Mouse (Mus musculus): ENCODE data around the gene Ms4a10.

Gene Ms4a10

GRCm38 (mm10) chr19:10959085-10959977 lies 15.1 kb downstream of the Ms4a10 start:
- peak; percentile 37 to 63 for DNase-seq (ENCODE audit: low spot score in 2 of 2)

GRCm38 (mm10) chr19:10952021-10952939 lies 22.2 kb downstream of the Ms4a10 start:
- DNase-seq (ENCODE audit: low spot score in 2 of 2), result no peak

- no peak for DNase-seq (ENCODE audit: low spot score in 2 of 2)
These were observed 24.9 kb downstream of the Ms4a10 start for GRCm38 (mm10) chr19:10949558-10949957.

GRCm38 (mm10) chr19:10949112-10949511 lies 25.4 kb downstream of the Ms4a10 start, which contains the start of gene Ccdc86:
Gene Ccdc86, minus strand, starts transcription at chr19:10949266.
- DNase-seq (ENCODE audit: low spot score in 2 of 2), result peak; percentile 94 to 96

GRCm38 (mm10) chr19:10948416-10948815 lies 26.1 kb downstream of the Ms4a10 start:
- DNase-seq (ENCODE audit: low spot score in 2 of 2), result no peak

GRCm38 (mm10) chr19:10947219-10947618 lies 27.3 kb downstream of the Ms4a10 start:
- DNase-seq (ENCODE audit: low spot score in 2 of 2), result no peak

GRCm38 (mm10) chr19:10946506-10946905 lies 28.0 kb downstream of the Ms4a10 start:
- DNase-seq (ENCODE audit: low spot score in 2 of 2), result no peak

- no peak for DNase-seq (ENCODE audit: low spot score in 2 of 2)
These were observed 30.5 kb downstream of the Ms4a10 start for GRCm38 (mm10) chr19:10943955-10944354.

- no peak for DNase-seq (ENCODE audit: low spot score in 2 of 2)
These were observed 33.5 kb downstream of the Ms4a10 start for GRCm38 (mm10) chr19:10940801-10941457.

GRCm38 (mm10) chr19:10940097-10940800 lies 34.2 kb downstream of the Ms4a10 start:
- DNase-seq (ENCODE audit: low spot score in 2 of 2), result peak; percentile 33 to 41

GRCm38 (mm10) chr19:10938771-10939170 lies 35.7 kb downstream of the Ms4a10 start:
- DNase-seq (ENCODE audit: low spot score in 2 of 2), result no peak

- DNase-seq (ENCODE audit: low spot score in 2 of 2), result no peak
These were observed 37.3 kb downstream of the Ms4a10 start, which contains the start of gene Ptgdr2 for GRCm38 (mm10) chr19:10937110-10937563. Gene Ptgdr2, plus strand, starts transcription at chr19:10937160.

GRCm38 (mm10) chr19:10936077-10936476 lies 38.4 kb downstream of the Ms4a10 start:
- DNase-seq (ENCODE audit: low spot score in 2 of 2), result no peak

GRCm38 (mm10) chr19:10935029-10935428 lies 39.4 kb downstream of the Ms4a10 start:
- no peak for DNase-seq (ENCODE audit: low spot score in 2 of 2)

- DNase-seq (ENCODE audit: low spot score in 2 of 2), result no peak
These were observed 43.8 kb downstream of the Ms4a10 start for GRCm38 (mm10) chr19:10930641-10931040.

GRCm38 (mm10) chr19:10926666-10927065 lies 47.8 kb downstream of the Ms4a10 start:
- no peak for DNase-seq (ENCODE audit: low spot score in 2 of 2)

GRCm38 (mm10) chr19:10926123-10926621 lies 48.3 kb downstream of the Ms4a10 start:
- DNase-seq (ENCODE audit: low spot score in 2 of 2), result no peak

- DNase-seq (ENCODE audit: low spot score in 2 of 2), result no peak
These were observed 50.2 kb downstream of the Ms4a10 start for GRCm38 (mm10) chr19:10924220-10924619.

GRCm38 (mm10) chr19:10921058-10921457 lies 53.4 kb downstream of the Ms4a10 start:
- no peak for DNase-seq (ENCODE audit: low spot score in 2 of 2)

GRCm38 (mm10) chr19:10920532-10920931 lies 53.9 kb downstream of the Ms4a10 start, which contains the start of gene Zp1:
Gene Zp1, minus strand, starts transcription at chr19:10920632.
- DNase-seq (ENCODE audit: low spot score in 2 of 2), result no peak

All from spleen, postnatal 36 days (tissue).